Mouse (Mus musculus) spleen, embryonic (tissue): Measurements from ENCODE around the gene Gm45713.

ENCODE experiments used
- CTCF ChIA-PET: fragments of 350-600 bp; sonication (Branson Sonifier 250); formaldehyde crosslinking; loops from one replicate; lab custom pipeline; 2022; lab: Charles Lee

Gm45713 gene

GRCm38 (mm10) chr7:45135993-45136567 lies at the start of gene Gm45713, which contains the start of gene Flt3l:
Gene Gm45713, minus strand, starts transcription at chr7:45136231.
Gene Flt3l, minus strand, starts transcription at chr7:45136432.
- CTCF ChIA-PET, result interaction anchor here (0.7 to 1.5 kb wide), 3 partner anchors 14 to 59 kb away, joined by 3 to 19 read pairs (median 4); no protein-coding TSS in a partner anchor

GRCm38 (mm10) chr7:45183672-45184071 lies 47.6 kb upstream of the Gm45713 start:
- CTCF ChIA-PET, result no interaction called here

GRCm38 (mm10) chr7:45182606-45183005 lies 46.6 kb upstream of the Gm45713 start:
- CTCF ChIA-PET, result interaction anchor here (0.5 to 0.7 kb wide), 2 partner anchors 121 to 305 kb away, joined by 3 to 8 read pairs; no protein-coding TSS in a partner anchor

- CTCF ChIA-PET, result interaction anchor here (0.7 kb wide), 2 partner anchors 54 to 121 kb away, joined by 3 to 8 read pairs; no protein-coding TSS in a partner anchor
These were observed 46.2 kb upstream of the Gm45713 start for GRCm38 (mm10) chr7:45182199-45182601.

- CTCF ChIA-PET, result interaction anchor here (0.7 kb wide), 1 partner anchor 54 kb away, joined by 3 read pairs; no protein-coding TSS in a partner anchor
These were observed 45.5 kb upstream of the Gm45713 start for GRCm38 (mm10) chr7:45181540-45181939.

GRCm38 (mm10) chr7:45180896-45181477 lies 45.0 kb upstream of the Gm45713 start, which contains the start of gene Pth2:
Gene Pth2, plus strand, starts transcription at chr7:45180995.
- CTCF ChIA-PET, result interaction anchor here (0.5 to 0.7 kb wide), 2 partner anchors 10 to 588 kb away, joined by 3 to 4 read pairs; no protein-coding TSS in a partner anchor

- CTCF ChIA-PET, result no interaction called here
These were observed 43.4 kb upstream of the Gm45713 start, which contains the start of gene Gfy for GRCm38 (mm10) chr7:45179469-45179868. Gene Gfy, minus strand, starts transcription at chr7:45179569.

GRCm38 (mm10) chr7:45178550-45178949 lies 42.5 kb upstream of the Gm45713 start:
- CTCF ChIA-PET, result interaction anchor here (0.9 kb wide), 1 partner anchor 13 kb away, joined by 6 read pairs; no protein-coding TSS in a partner anchor

GRCm38 (mm10) chr7:45176356-45176755 lies 40.3 kb upstream of the Gm45713 start:
- CTCF ChIA-PET, result no interaction called here

- CTCF ChIA-PET, result no interaction called here
These were observed 39.9 kb upstream of the Gm45713 start for GRCm38 (mm10) chr7:45175929-45176328.

GRCm38 (mm10) chr7:45175398-45175797 lies 39.4 kb upstream of the Gm45713 start:
- CTCF ChIA-PET, result interaction anchor here (0.6 kb wide), 3 partner anchors 17 to 171 kb away, joined by 3 to 7 read pairs (median 3); no protein-coding TSS in a partner anchor

- CTCF ChIA-PET, result interaction anchor here (0.6 to 0.7 kb wide), 4 partner anchors 14 to 172 kb away, joined by 3 to 13 read pairs (median 5); no protein-coding TSS in a partner anchor
These were observed 38.7 kb upstream of the Gm45713 start for GRCm38 (mm10) chr7:45174567-45175280.

GRCm38 (mm10) chr7:45173772-45174171 lies 37.7 kb upstream of the Gm45713 start:
- CTCF ChIA-PET, result interaction anchor here (0.6 kb wide), 2 partner anchors 9 to 12 kb away, joined by 3 to 5 read pairs; no protein-coding TSS in a partner anchor

GRCm38 (mm10) chr7:45172974-45173373 lies 36.9 kb upstream of the Gm45713 start:
- CTCF ChIA-PET, result interaction anchor here (0.6 kb wide), 1 partner anchor 91 kb away, joined by 4 read pairs; no protein-coding TSS in a partner anchor

- CTCF ChIA-PET, result no interaction called here
These were observed 33.5 kb upstream of the Gm45713 start for GRCm38 (mm10) chr7:45169495-45169894.

GRCm38 (mm10) chr7:45168656-45169055 lies 32.6 kb upstream of the Gm45713 start:
- CTCF ChIA-PET, result no interaction called here

GRCm38 (mm10) chr7:45167761-45168445 lies 31.9 kb upstream of the Gm45713 start:
- CTCF ChIA-PET, result no interaction called here

- CTCF ChIA-PET, result no interaction called here
These were observed 30.9 kb upstream of the Gm45713 start for GRCm38 (mm10) chr7:45166950-45167401.

GRCm38 (mm10) chr7:45165701-45166100 lies 29.7 kb upstream of the Gm45713 start:
- CTCF ChIA-PET, result interaction anchor here (1.1 kb wide), 1 partner anchor 109 kb away, joined by 3 read pairs; no protein-coding TSS in a partner anchor

- CTCF ChIA-PET, result interaction anchor here (0.6 to 1.7 kb wide), 4 partner anchors 9 to 134 kb away, joined by 3 to 5 read pairs (median 4); no protein-coding TSS in a partner anchor
These were observed 28.8 kb upstream of the Gm45713 start for GRCm38 (mm10) chr7:45164833-45165232.
